Mouse (Mus musculus) heart, adult 2 months (tissue): ENCODE results near the gene Serpinb9b. TPM values are rescaled to one million over a fixed set of nuclear protein-coding genes. Genes with fewer than 3 reads are reported as not detected.

ENCODE experiments used
- DNase-seq, 2 experiments: peaks; one replicate each; pipeline ENCODE4 v3.0.0; 2021
- H3K27ac ChIP-seq: fragments of 200-600 bp; 2 replicates; pipeline ENCODE4 v1.8.1; 2022
- H3K27me3 ChIP-seq: fragments of 200-500 bp; 2 replicates; pipeline ENCODE4 v1.6.1; 2012; ENCODE audit warnings: mild to moderate bottlenecking, low read length, inconsistent platforms, mixed read lengths; ENCODE audit not compliant: control insufficient read depth, insufficient read depth
- H3K36me3 ChIP-seq: fragments of 200-500 bp; 2 replicates; pipeline ENCODE4 v1.6.1; 2012; ENCODE audit warnings: low read length, inconsistent platforms; ENCODE audit not compliant: control insufficient read depth, insufficient read depth
- H3K4me1 ChIP-seq: fragments of 200-500 bp; 2 replicates; pipeline ENCODE4 v1.6.1; 2011; ENCODE audit warnings: low read length; ENCODE audit not compliant: control insufficient read depth, insufficient read depth
- H3K4me3 ChIP-seq: fragments of 200-600 bp; 2 replicates; pipeline ENCODE4 v1.8.1; 2022
- H3K79me2 ChIP-seq: fragments of 200-500 bp; replicated peaks from 2 replicates; pipeline ENCODE4 v1.6.1; 2012; ENCODE audit warnings: mild to moderate bottlenecking, inconsistent platforms, low read length, moderate library complexity, mixed read lengths; ENCODE audit not compliant: control insufficient read depth, insufficient read depth
- H3K9ac ChIP-seq: fragments of 200-500 bp; 2 replicates; pipeline ENCODE4 v1.6.1; 2012; ENCODE audit warnings: low read depth, mild to moderate bottlenecking, control low read depth, inconsistent platforms, low read length, mixed read lengths
- CTCF ChIP-seq: fragments of 200-600 bp; IDR thresholded peaks from 2 replicates; pipeline ENCODE4 v1.8.1; 2022; ENCODE audit warnings: antibody characterized with exemption, mild to moderate bottlenecking, moderate library complexity
- EP300 ChIP-seq: fragments of 200-500 bp; IDR thresholded peaks from 2 replicates; pipeline ENCODE4 v1.6.1; 2011; ENCODE audit warnings: low read depth, low read length, control low read depth; ENCODE audit not compliant: insufficient read depth
- POLR2A ChIP-seq: fragments of 200-500 bp; IDR thresholded peaks from 2 replicates; pipeline ENCODE4 v1.6.1; 2011; ENCODE audit warnings: mild to moderate bottlenecking, low read depth, low read length, control low read depth; ENCODE audit not compliant: insufficient read depth
- WGBS: fragments of 180-500 bp; shearing (Covaris S2); methylation state at CpG from one replicate; pipeline ENCODE4 v1.1.7; 2018; 5-methylcytosine and 5-hydroxymethylcytosine counted together
- intact Hi-C: fragments of 180-260 bp; cut with DNase I; formaldehyde crosslinking; loops from one replicate; pipeline ENCODE4 v1.15.1; 2025
- polyA plus RNA-seq: library from polyadenylated mRNA; depleted of rRNA; stranded (reverse); fragments of >200 nt; gene quantifications from 2 replicates; pipeline ENCODE4 v1.2.3, GENCODE M21; 2012
- total RNA-seq, 2 experiments: library from RNA; stranded (reverse); gene quantifications; 2 replicates each; pipeline ENCODE4 v1.2.3; 2021

Gene Serpinb9b
- total and polyA plus RNA-seq, 3 experiments = 0.18 to 0.20 TPM; not detected in 1

DNA sequence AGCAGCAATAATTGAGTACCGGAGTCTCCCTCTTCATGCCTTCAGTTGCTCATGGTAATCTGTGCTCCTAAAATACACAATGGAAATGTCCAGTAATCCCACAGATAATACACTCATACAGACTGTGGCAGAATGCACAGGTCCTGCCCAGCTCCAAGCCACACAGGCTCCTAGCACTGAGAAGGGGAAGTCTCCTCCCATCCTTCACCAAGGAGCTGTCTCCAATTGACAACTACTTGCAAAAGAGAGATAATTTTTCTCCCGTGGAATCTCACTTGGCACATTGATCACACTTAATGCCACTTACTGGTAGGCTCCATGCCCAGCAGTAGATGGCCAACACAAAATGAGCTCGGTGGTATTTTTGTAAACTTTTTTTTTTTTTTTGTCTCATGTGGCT lies 49.0 kb downstream of the Serpinb9b start:
- Histone ChIP-seq H3K27me3 (no peaks in the 10 kb centered on the region), H3K9ac (no peak overlapping the region), H3K4me1 (no peaks in the 10 kb centered on the region), H3K4me3 (no peak overlapping the region), H3K36me3 (no peaks in the 10 kb centered on the region), H3K27ac (no peak overlapping the region), H3K79me2 (no peaks in the 10 kb centered on the region)
- intact Hi-C loops = no loop called here
- TF ChIP-seq POLR2A = no peak
- TF ChIP-seq EP300 = no peak
- TF ChIP-seq CTCF = no peak
- DNase-seq = no peak
- 16% methylated on average over 3 of the region's 3 CpGs for WGBS

DNA sequence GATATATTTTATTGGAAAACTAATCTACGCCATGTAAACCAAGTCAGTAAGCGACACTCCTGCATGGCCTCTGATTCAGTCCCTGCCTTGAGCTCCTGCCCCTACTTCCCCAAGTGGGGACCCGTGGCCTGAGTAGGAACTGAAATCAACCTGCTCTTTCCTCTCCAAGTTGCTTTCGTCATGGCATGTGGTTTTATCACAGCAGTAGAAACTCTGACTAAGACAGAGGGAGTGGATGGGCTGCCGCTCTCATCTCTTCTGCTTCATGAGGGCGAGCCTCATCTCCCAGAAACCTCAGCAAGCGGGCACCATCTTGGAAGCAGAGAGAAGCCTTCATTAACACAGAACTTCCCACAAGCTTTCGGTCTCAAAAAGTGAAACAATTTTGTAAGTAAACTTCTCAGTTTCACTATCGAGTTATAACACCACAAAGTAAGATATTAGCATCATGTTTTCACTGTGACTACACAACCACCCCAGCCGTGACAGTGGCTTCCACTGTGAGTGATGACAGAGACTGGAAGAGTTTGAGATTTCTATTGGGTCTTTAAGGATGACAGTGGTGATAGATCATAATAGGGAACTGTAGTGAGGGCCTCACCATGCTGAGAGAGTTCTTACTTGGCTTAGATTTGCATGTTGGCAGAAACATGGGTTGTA lies 49.9 kb downstream of the Serpinb9b start:
- intact Hi-C loops = no loop called here
- H3K9ac ChIP-seq = no peak overlapping the region
- no peaks in the 10 kb centered on the region for H3K27me3 ChIP-seq
- no peak overlapping the region for H3K27ac ChIP-seq
- H3K36me3 ChIP-seq = no peaks in the 10 kb centered on the region
- no peaks in the 10 kb centered on the region for H3K4me1 ChIP-seq
- 86% methylated on average over 10 of the region's 10 CpGs for WGBS
- no peaks in the 10 kb centered on the region for H3K79me2 ChIP-seq
- no peak for TF ChIP-seq EP300
- no peak for TF ChIP-seq CTCF
- TF ChIP-seq POLR2A = no peak
- H3K4me3 ChIP-seq = no peak overlapping the region
- no peak for DNase-seq

DNA sequence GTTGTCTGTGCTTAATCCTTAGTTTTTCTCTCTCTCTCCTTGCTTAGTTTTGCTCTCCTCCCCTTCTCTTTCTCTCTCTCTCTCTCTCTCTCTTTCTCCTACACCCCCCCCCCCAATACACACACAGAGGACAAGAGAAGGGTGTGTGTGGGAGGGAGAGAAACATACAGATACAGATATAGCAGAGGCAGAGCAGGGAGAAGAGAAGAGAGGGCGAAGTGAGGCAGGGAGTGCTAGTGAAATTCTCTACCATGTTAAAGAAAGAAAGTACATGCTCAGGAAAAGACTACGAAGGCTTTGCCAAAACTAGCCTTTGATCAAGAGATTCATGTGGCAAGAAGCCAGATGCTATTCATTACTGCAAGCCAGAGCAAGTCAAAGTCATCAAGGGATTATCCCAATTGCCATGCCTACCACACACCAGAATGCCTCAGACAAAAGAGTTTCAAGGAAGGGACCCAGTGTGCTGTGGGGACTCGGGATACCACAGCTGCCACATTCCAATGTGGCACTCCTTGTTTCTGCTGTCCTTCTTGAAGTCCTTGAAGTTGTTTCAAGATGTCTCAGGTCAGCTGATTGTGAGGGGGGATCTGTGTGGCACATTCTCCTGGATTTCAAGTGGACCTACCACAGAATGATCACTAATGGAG lies 51.0 kb downstream of the Serpinb9b start, which contains the start of gene Serpinb1b:
Gene Serpinb1b (plus strand): TSS at position 520 of the 650 bp plus-strand sequence.
- intact Hi-C loops = no loop called here
- no peak within 1 kb of the TSS for H3K27ac ChIP-seq
- H3K9ac ChIP-seq = no peak within 1 kb of the TSS
- no peak within 1 kb of the TSS for H3K4me3 ChIP-seq
- H3K79me2 ChIP-seq = no peaks in the 10 kb centered on the region
- H3K4me1 ChIP-seq = no peaks in the 10 kb centered on the region
- WGBS = 57% methylated on average over 3 of the region's 3 CpGs
- H3K36me3 ChIP-seq = no peaks in the 10 kb centered on the region
- DNase-seq = no peak
- TF ChIP-seq CTCF = no peak
- no peak for TF ChIP-seq POLR2A
- no peak for TF ChIP-seq EP300
- H3K27me3 ChIP-seq = no peaks in the 10 kb centered on the region

DNA sequence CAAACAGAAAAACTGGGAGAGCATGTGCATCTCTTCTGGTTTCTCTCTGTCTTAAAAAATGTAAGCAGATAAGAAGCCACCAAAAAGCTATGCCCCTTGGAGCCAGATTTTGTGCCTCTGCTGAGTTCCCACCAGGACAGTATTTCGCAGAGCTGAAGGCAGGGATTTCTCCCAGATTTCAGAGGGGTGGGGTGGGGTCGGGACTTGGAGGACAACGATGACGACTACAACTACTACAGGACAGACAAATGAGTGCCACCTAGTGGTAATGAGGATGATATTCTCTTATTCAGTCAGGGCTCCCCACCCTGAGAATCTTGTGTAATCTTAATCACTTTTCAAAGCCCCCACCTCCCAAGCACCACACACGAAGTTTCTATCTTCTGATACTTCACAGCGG lies 52.2 kb downstream of the Serpinb9b start:
- H3K4me1 ChIP-seq = no peaks in the 10 kb centered on the region; the same call in 1 of the 2 replicates
- no peaks in the 10 kb centered on the region for H3K79me2 ChIP-seq
- H3K27me3 ChIP-seq = no peaks in the 10 kb centered on the region
- DNase-seq = no peak
- no peaks in the 10 kb centered on the region for H3K36me3 ChIP-seq
- TF ChIP-seq CTCF = peak; percentile 76
- TF ChIP-seq EP300 = no peak
- TF ChIP-seq POLR2A = no peak
- H3K9ac ChIP-seq = no peak overlapping the region
- intact Hi-C loops = loop anchor here (1.0 kb wide), 1 partner anchor 176 kb away; no protein-coding TSS in a partner anchor
- no peak overlapping the region for H3K4me3 ChIP-seq
- 12% methylated on average over 6 of the region's 6 CpGs for WGBS
- H3K27ac ChIP-seq = no peak overlapping the region

DNA sequence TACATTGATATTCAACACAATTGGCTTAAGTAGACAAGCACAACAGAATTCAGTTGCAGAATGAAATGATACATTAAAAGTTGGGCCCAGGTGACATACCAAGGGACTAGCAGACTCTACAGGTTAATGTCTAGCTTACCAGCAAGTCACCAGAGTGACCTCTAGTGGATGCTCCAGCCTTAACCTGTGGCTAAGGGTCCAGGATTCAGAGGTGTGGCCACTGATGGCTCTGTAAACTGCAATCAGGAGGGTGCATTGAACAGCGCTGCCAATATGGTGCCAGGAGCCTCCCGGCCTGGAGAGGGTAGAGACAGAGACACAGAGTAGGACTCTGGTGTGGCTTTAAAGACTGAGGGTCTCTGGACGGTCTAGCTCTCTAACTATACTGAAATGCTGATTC lies 53.1 kb downstream of the Serpinb9b start:
- 32% methylated on average over 3 of the region's 3 CpGs for WGBS
- Histone ChIP-seq H3K9ac (no peak overlapping the region), H3K36me3 (no peaks in the 10 kb centered on the region), H3K4me3 (no peak overlapping the region), H3K27me3 (no peaks in the 10 kb centered on the region), H3K79me2 (no peaks in the 10 kb centered on the region), H3K27ac (no peak overlapping the region), H3K4me1 (peaks cover 1% of the 10 kb centered on the region; the same call in 1 of the 2 replicates)
- TF ChIP-seq POLR2A (no peak), CTCF (peak; percentile 56)
- intact Hi-C loops = no loop called here
- no peak for DNase-seq

DNA sequence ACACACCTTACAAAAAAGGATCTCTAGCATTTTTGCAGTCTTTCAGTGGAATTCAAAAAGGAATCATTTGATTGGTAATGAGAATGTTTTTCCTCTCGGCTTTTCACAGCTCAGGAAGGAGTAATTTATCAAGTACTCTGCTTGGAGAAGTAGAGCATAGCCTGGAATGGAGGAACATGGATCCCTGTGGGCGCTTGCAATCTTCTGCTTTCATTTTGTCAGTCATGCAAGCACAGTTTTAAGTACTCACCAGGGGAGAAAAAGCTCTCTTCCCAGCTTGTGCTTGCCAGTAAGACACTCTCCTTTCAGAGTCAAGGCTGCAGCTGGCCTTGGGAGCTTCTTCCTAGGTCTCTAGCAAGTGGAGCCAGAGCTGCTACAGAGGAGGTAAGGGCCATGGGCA lies 56.6 kb downstream of the Serpinb9b start:
- Histone ChIP-seq H3K27me3 (no peaks in the 10 kb centered on the region), H3K27ac (no peak overlapping the region), H3K36me3 (no peaks in the 10 kb centered on the region), H3K9ac (no peak overlapping the region), H3K4me1 (peaks cover 1% of the 10 kb centered on the region; the same call in 1 of the 2 replicates), H3K4me3 (no peak overlapping the region), H3K79me2 (no peaks in the 10 kb centered on the region)
- intact Hi-C loops = no loop called here
- TF ChIP-seq EP300 (no peak), CTCF (no peak), POLR2A (no peak)
- no peak for DNase-seq
- 76% methylated on average over 2 of the region's 2 CpGs for WGBS
